Mouse (Mus musculus) layer of hippocampus, adult 9-11 months (tissue): ENCODE measurements around the gene Pmfbp1.
"Not testable (repeated sequence)": the region's sequence is repeated elsewhere in the genome, so short reads cannot be mapped to it uniquely, and the experiment has no call there.

Source experiments
- DNase-seq: peaks from one replicate; pipeline ENCODE4 v3.0.0; 2022

Gene Pmfbp1

DNA sequence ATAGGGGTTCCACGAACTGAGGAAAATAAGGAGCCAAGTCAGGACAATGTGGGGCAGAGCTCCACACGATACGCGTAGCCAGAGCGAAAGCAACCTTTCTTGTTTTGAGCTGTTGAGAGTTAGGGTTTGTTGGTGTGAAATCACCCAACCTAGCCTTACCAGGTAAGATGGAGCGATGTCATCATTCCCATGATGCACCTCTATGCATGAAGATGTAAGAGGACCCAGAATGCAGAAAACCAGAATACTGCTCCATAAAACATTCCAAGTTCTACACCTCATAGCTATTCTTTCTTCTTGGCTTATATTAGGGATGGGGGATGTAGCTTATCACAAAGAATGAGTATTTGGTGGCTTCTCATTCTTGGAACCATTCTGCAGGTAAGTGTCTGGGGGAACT lies at the start of gene Pmfbp1:
TSS of gene Pmfbp1 (plus strand) at position 301 of the 400 bp plus-strand sequence.
- DNase-seq, result no peak

GRCm38 (mm10) chr8:109446896-109447295 lies 46.9 kb upstream of the Pmfbp1 start:
- not testable (repeated sequence) for DNase-seq

GRCm38 (mm10) chr8:109451000-109451399 lies 42.8 kb upstream of the Pmfbp1 start:
- DNase-seq, result no peak

GRCm38 (mm10) chr8:109455113-109455512 lies 38.7 kb upstream of the Pmfbp1 start:
- DNase-seq, result no peak

GRCm38 (mm10) chr8:109457387-109457786 lies 36.4 kb upstream of the Pmfbp1 start:
- no peak for DNase-seq

- peak; percentile 46 for DNase-seq
These were observed 35.2 kb upstream of the Pmfbp1 start for GRCm38 (mm10) chr8:109458580-109458979.

DNA sequence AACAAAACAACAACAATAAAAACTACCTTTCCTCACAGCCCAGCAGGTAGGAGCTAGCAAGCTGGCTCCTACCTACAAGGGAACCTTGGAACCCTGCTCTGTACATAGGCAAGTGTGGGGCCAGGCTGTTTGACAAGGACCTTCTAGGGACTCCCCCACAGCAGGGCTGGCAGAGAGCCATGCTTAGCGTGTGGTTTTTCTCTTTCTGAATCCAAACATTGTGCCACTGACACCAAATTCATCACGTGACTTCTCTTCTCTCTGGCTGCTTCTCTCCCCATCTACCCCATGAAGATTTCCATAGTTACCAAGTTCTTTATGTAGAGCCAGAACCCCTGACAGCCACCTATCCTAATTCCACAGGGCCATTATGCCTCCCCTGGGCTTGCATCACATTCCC lies 30.8 kb upstream of the Pmfbp1 start:
- no peak for DNase-seq

DNA sequence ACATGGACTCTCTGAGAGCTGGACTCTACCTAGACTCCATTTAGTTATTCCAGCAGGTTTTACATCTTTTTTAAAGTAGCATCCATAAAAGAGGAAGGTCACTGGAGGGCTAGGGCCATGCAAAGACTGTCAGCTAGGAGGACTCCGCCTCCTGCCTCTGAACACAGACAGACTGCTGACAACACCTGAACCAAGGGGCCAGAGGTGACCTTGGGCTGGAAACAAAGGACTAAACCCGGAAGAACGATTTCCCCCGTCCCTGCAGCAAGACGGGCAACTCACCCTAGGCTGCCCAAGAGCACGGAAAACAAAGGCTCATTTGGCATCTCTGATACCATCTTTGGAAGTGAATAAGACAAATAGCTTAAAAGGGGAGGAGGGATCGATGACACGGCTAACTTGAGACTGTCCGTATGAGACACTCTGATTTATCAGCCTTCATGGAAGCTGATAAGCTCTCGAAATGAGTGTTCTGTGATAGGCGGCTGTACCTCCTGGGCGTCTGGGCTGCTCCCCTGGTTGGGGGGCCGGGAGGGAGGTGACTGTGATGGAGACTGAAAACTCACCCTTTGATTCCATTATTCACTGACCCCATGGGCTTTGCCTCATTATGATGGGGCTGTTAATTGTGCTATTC lies 30.0 kb upstream of the Pmfbp1 start:
- no peak for DNase-seq

DNA sequence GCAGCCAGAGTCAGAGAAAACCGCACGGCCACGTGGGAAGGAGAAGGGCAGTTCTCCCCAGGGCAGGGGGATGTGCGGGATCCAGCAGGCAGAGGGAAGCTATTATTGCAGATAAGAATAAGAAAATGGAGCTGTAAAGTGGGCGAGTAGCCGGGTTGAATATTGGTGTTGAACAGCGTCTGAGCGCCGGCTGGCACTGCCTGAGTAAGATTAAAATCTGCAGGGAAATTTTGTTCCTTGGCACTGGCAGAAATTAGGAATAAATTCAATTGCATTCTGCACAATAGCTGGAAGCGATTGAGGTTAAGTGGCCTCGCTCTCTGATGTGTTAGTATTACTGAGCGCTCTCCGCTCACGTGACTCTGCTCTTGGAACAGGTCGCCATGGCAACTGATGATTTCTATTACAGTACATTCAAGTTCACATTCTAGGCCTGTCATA lies 29.4 kb upstream of the Pmfbp1 start:
- peak; percentile 87 for DNase-seq

GRCm38 (mm10) chr8:109465056-109465455 lies 28.8 kb upstream of the Pmfbp1 start:
- no peak for DNase-seq

- DNase-seq, result no peak
These were observed 28.1 kb upstream of the Pmfbp1 start for GRCm38 (mm10) chr8:109465761-109466160.

DNA sequence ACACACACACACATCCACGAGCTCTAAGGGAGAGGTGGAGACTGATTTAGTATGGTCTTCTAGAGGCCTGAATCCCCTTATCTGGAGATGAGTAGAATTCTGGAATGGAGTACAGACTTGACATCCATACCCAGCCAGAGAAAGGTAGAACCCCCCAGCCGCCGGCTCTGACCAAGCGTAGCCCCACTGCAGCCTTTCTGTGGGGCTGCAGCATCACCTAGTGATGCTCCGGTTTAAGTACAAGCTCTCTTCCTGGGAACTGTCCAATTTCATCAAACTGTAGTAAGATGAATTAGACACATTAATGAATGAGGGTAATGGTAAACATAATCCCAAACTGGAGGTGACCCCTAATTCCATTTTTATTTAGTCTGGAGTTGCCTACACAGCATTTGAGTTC lies 26.3 kb upstream of the Pmfbp1 start:
- DNase-seq, result peak; percentile 26

DNA sequence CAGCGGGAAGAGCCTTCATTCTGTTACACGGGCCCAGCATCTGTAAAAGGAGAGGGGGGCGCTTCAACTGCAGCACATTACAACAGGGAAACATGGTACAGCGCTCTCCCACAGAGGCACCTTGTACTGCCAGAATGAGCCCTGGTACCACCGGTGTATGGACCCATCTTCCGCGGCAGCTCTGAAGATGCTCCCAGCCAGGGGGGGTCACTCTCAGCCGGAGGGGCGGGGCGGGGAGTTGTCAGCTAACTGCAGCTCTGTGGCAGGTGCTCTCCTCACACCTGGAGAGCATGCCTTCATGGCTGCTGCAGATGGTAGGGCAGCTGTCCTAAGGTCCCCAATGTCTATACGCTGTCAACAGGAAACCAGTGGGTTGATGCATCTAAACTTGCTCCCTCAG lies 25.7 kb upstream of the Pmfbp1 start:
- DNase-seq, result no peak

DNA sequence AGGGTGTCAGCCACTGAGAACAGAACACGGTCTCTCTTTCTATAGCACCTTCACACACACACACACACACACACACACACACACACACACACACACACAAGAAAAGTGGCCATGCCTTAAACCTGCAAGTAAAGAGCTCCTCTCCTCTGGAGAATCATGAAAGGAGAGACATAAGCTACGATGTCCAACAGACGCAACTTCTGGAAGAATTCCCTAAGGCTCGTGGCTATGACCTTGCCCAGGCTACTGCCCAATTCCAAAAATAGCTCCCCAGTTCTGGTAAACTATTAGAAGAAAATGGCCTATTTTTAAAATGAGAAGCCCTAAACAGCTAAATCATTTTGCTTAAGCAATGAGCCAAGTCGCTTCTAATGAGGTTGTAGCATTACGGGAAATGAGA lies 22.0 kb upstream of the Pmfbp1 start:
- no peak for DNase-seq

DNA sequence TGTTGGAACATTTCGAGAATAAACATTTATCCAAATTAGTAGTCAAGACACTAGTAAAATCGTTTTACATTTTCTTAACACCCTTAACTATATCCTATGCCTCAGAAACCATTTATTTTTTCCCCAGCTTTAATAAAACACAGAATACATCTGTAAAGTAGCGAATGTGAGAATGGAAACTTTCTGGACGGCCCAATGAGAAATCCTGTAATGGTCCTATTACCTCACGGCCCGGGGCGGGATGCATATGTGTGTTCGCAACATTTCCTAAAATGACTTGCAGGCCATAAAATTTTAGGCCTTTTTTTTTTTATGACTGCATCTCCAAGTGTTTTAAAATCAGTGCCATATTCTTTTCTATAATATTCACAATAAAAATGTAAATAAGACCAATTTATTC lies 21.4 kb upstream of the Pmfbp1 start:
- no peak for DNase-seq

DNA sequence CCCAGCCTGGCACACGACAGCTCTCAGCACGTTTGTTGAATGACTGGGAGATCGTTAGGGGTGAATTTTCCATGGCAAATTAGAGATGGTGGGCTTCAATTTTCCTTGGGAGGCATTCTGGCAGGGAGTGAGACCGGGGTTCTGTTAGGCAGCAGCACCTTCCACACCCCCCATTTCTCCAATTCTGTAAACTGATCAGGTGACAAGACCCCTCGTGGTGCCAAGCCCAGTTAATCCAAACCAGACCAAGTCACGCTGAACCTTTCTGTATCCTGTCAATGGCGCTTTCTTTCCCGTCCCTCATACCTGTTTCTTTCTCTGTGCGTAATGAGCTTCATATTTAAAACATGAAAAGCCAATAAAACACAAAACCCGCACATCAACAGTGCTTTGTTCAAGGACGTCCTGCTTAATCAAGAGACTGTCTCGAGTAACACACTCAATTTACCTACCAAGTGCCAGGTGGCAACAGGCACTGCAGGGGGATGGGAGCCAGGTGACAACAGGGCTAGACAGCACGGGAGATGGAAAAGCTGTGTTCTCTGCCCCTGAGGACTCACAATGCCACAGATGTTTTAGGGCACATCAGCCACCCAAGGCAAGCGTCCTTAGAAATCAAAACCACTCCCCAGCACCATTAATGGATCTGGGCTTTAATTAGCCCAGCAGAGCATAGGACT lies 19.2 kb upstream of the Pmfbp1 start:
- no peak for DNase-seq

- DNase-seq, result no peak
These were observed 18.4 kb upstream of the Pmfbp1 start for GRCm38 (mm10) chr8:109475436-109475835.

- no peak for DNase-seq
These were observed 15.2 kb upstream of the Pmfbp1 start for GRCm38 (mm10) chr8:109478586-109478985.

- no peak for DNase-seq
These were observed 9.1 kb upstream of the Pmfbp1 start for GRCm38 (mm10) chr8:109484741-109485140.

DNA sequence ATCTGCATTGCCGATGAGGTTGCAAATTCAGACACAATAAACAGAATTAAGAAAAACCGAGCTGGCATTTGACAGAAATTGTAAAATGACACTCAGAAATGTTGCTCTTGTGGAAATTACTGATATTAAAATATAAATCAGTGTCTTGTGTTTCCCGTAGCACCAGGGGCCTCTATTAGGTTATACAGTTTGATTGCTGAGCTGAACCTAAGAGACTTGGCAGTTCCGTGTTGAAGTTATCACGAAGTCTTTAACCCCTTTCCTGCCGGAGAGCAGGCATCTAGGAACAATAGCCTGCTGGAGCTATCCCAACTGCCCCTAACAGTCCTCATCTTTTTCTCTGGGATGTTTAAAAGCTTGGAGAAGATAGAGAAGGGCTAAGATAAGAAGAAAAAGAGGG lies 8.3 kb upstream of the Pmfbp1 start:
- DNase-seq, result no peak

DNA sequence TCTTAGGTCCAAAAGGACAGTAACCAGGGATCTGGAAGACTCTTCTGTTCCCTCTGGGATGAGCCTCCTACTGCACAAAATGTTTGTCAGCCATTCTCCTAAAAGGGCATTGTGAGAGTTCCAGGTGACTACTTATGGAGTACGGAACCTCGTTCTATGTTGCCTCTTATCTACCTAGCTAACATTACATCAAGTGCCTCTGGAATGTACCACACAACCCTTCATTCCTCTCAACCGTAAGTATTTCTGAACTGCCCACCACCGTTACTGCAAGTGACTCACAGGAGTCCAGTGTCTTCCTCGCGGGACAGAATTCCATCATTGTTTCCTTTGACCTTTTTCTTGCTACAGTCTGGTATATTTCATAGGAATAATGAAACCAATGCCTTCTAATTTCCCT lies 1.0 kb upstream of the Pmfbp1 start:
- DNase-seq, result no peak

- DNase-seq, result no peak
These were observed 774 bp downstream of the Pmfbp1 start for GRCm38 (mm10) chr8:109494601-109495000.

DNA sequence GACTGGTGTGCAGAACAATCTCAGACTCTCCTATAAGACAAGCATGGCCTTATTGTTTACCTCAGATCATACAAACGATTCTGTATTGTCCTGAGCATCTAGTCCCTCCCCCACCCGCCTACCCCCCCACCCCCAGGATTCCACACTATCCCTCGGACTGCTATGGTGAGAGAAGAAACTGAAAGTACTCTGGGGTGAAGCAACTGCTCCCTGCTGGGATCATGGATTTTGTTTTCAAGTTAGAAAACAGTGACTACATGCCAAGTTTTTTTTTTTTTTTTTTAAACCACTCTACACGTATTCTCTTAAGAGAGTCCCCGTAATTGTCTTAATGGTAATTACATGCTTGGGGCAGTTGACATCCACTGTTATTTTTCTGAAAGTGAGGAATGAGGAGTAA lies 3.6 kb downstream of the Pmfbp1 start:
- no peak for DNase-seq

DNA sequence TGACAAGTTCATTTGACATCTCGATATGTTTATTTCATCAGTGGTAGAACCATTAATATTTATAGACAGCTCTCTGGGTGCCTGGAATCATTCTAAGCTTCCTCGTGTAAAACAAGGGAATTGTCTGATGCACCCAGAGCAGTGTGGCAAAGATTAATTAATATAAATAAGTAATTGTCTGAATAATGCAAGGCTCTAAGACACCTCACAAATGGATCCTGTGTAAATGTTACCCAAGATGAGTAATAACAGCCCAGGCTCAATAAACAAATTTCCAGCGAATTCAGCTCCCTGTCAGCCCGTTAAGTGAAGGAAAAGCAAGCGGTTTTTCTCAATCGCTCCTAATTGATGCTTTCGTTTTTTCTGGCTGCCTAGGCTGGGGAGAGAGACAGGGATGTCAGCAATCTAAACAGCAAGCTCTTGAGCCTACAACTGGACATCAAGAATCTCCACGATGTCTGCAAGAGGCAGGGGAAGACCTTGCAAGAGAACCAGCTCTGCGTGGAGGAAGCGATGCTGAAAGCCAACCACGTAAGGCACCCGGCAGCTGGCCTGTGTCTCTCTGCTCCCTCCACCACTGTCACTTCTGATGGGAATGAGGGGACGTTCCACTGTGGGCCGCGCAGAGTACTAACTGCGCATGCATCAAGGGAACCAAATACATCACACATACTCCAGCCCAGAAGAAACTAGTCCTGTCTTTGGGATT lies 5.3 kb downstream of the Pmfbp1 start:
- DNase-seq, result no peak
